Mouse (Mus musculus): Measurements from ENCODE around the gene Trak1.
A peak's percentile ranks its signal among the peaks of the same experiment; 100 is the strongest.

DNA sequence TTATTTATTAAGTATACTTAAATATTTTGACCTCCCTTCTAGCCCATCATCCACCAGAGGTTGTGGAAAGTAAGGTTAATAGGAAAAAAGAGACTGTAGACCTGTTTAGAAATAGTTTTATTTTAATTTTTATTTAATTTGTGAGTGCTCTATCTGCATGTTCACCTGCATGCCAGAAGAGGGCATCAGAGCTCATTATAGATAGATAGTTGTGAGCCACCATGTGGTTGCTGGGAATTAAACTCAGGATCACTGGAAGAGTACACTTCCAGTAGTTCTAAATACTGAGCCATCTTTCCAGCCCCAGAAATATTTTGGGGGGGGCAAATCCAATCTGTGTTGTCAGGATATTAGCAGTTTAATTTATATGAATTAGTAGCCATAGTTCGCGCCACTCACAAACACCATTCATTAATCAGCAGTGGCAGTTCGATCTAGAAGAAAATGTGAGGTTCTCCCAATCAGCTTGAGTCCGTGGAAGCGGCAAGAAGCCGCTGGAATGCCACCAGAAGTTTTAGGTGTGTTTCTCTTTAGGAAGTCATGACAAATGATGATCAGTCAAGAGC, 13.6 kb upstream of the Trak1 start:
- peak; percentile 32 for TF ChIP-seq CTCF (conservative IDR thresholded peaks at IDR 0.05; ENCODE audit: low read length)
- no peak for TF ChIP-seq NANOG (IDR thresholded peaks at IDR 0.05; ENCODE audit: borderline replicate concordance, low read length)
- no peak for TF ChIP-seq POU5F1 (IDR thresholded peaks at IDR 0.05; ENCODE audit: borderline replicate concordance, low read length)

All from E14TG2a.4 (cell line).